Mouse (Mus musculus) layer of hippocampus, adult 2 months (tissue): ENCODE data around the gene Mall. TPM values are rescaled to one million over a fixed set of nuclear protein-coding genes. Genes with fewer than 3 reads are reported as not detected.

Experiments
- DNase-seq, 2 experiments: peaks; one replicate each; pipeline ENCODE4 v3.0.0; 2022; ENCODE audit warnings: low spot score in 2 of 2
- H3K27ac ChIP-seq: fragments of 200-600 bp; 2 replicates; pipeline ENCODE4 v1.8.1; 2022
- H3K4me3 ChIP-seq: fragments of 200-600 bp; 2 replicates; pipeline ENCODE4 v1.8.1; 2022; ENCODE audit warnings: mild to moderate bottlenecking
- CTCF ChIP-seq: fragments of 200-600 bp; conservative IDR thresholded peaks from 2 replicates; pipeline ENCODE4 v1.8.1; 2022; ENCODE audit warnings: antibody characterized with exemption, mild to moderate bottlenecking, moderate library complexity
- total RNA-seq, 2 experiments: library from RNA; stranded (reverse); gene quantifications; 2 replicates each; pipeline ENCODE4 v1.2.3; 2021

Gene Mall
- total RNA-seq, 2 experiments from 2014 or later: 0.47 to 0.54 TPM

- Histone ChIP-seq H3K4me3 (no peak overlapping the region), H3K27ac (no peak overlapping the region)
- no peak for DNase-seq
- no peak for TF ChIP-seq CTCF
These were observed 10.8 kb downstream of the Mall start for GRCm38 (mm10) chr2:127718839-127719468.

GRCm38 (mm10) chr2:127714726-127715125 lies 15.0 kb downstream of the Mall start:
- no peak overlapping the region for H3K4me3 ChIP-seq
- DNase-seq: no peak
- TF ChIP-seq CTCF: no peak
- no peak overlapping the region for H3K27ac ChIP-seq

- Histone ChIP-seq H3K27ac (no peak overlapping the region), H3K4me3 (no peak overlapping the region)
- no peak for DNase-seq
- TF ChIP-seq CTCF: no peak
These were observed 20.9 kb downstream of the Mall start for GRCm38 (mm10) chr2:127708792-127709191.

- no peak for DNase-seq
- Histone ChIP-seq H3K27ac (no peak overlapping the region), H3K4me3 (no peak overlapping the region)
- TF ChIP-seq CTCF: no peak
These were observed 21.7 kb downstream of the Mall start for GRCm38 (mm10) chr2:127708060-127708459.

GRCm38 (mm10) chr2:127705267-127705666 lies 24.5 kb downstream of the Mall start:
- no peak overlapping the region for H3K27ac ChIP-seq
- no peak for DNase-seq
- no peak overlapping the region for H3K4me3 ChIP-seq
- no peak for TF ChIP-seq CTCF

- H3K4me3 ChIP-seq: no peak overlapping the region
- H3K27ac ChIP-seq: no peak overlapping the region
- TF ChIP-seq CTCF: no peak
- no peak for DNase-seq
These were observed 40.5 kb downstream of the Mall start for GRCm38 (mm10) chr2:127689239-127689638.

GRCm38 (mm10) chr2:127683687-127684331 lies 45.9 kb downstream of the Mall start:
- TF ChIP-seq CTCF: peak; percentile 94

GRCm38 (mm10) chr2:127667843-127668506 lies 61.8 kb downstream of the Mall start:
- peak; percentile 85 for TF ChIP-seq CTCF
- no peak overlapping the region for H3K4me3 ChIP-seq
- peak; percentile 29 to 60 for DNase-seq
- H3K27ac ChIP-seq: no peak overlapping the region

More at GRCm38 (mm10) chr2:127683687-127684331, 45.9 kb downstream of the Mall start:
- DNase-seq: peak; percentile 71 to 76
- no peak overlapping the region for H3K27ac ChIP-seq
- no peak overlapping the region for H3K4me3 ChIP-seq

GRCm38 (mm10) chr2:127667015-127667414 lies 62.7 kb downstream of the Mall start:
- no peak for TF ChIP-seq CTCF
- no peak for DNase-seq
- Histone ChIP-seq H3K4me3 (no peak overlapping the region), H3K27ac (no peak overlapping the region)

- H3K4me3 ChIP-seq: no peak overlapping the region
- no peak overlapping the region for H3K27ac ChIP-seq
- TF ChIP-seq CTCF: no peak
- DNase-seq: no peak
These were observed 67.0 kb downstream of the Mall start for GRCm38 (mm10) chr2:127662708-127663107.

GRCm38 (mm10) chr2:127656086-127656720 lies 73.5 kb downstream of the Mall start, which contains the start of gene Mal:
Gene Mal (minus strand): TSS chr2:127656695.
- Histone ChIP-seq H3K27ac (peak within 1 kb of the TSS; percentile 72), H3K4me3 (peak within 1 kb of the TSS; percentile 53)
- peak; percentile 15 to 46 for DNase-seq
- peak; percentile 40 for TF ChIP-seq CTCF

- Histone ChIP-seq H3K4me3 (peak overlapping the region; percentile 53), H3K27ac (peak overlapping the region; percentile 72)
- no peak for TF ChIP-seq CTCF
- no peak for DNase-seq
These were observed 74.3 kb downstream of the Mall start for GRCm38 (mm10) chr2:127655419-127655818.

- H3K4me3 ChIP-seq: peak overlapping the region; percentile 53
- no peak for DNase-seq
- H3K27ac ChIP-seq: peak overlapping the region; percentile 23; the same call in 1 of the 2 replicates
- no peak for TF ChIP-seq CTCF
These were observed 74.9 kb downstream of the Mall start for GRCm38 (mm10) chr2:127654786-127655185.

Other genes with a start within 250 kb of the Mall start
- 10 to 100 TPM; 63.6 to 66.4 TPM for gene Kcnip3, start 207.8 kb downstream of the Mall start, total RNA-seq
- gene Prom2, start 188.5 kb downstream of the Mall start, total RNA-seq: under 1 TPM; 0.08 to 0.10 TPM
- gene Zfp661, start 142.8 kb downstream of the Mall start, total RNA-seq: 1 to 10 TPM; 7.8 to 8.6 TPM
- 10 to 100 TPM; 91.9 TPM for gene Mrps5, start 142.7 kb downstream of the Mall start, total RNA-seq
- gene Mal, start 73.2 kb downstream of the Mall start, total RNA-seq: 10 to 100 TPM; 84.9 to 92.5 TPM
- gene Nphp1, start 59.0 kb upstream of the Mall start, total RNA-seq: 10 to 100 TPM; 21.4 to 25.0 TPM
- gene Mtln, start 62.6 kb upstream of the Mall start, total RNA-seq: 10 to 100 TPM; 52.6 to 55.4 TPM
- under 1 TPM; 0.25 to 0.77 TPM for gene Bub1, start 101.9 kb upstream of the Mall start, total RNA-seq
- not detected for gene Acoxl, start 108.9 kb upstream of the Mall start, total RNA-seq